Mouse (Mus musculus): ENCODE data around the gene Nup85.

Gene Nup85

GRCm38 (mm10) chr11:115632247-115632646, 68.0 kb downstream of the Nup85 start:
- DNase-seq (ENCODE audit: low spot score in 2 of 2), result no peak

DNA sequence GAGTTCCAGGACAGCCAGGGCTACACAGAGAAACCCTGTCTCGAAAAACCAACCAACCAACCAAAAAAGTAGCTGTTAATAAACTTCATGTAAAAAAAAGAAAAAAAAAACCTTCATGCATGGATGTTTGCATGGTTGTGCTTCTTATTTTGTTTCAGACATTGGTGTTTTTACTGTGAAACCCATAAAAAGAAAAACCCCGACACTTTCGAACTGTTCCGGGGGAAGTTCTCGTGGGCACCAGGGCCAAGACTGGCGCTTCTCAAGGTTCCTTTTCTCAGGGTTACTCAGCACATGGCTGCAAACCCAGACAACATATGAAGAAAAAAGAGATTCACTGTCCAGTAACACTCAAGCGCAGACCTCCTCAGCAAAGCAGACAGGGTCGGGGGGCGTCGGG, 68.6 kb downstream of the Nup85 start:
- DNase-seq (ENCODE audit: low spot score in 2 of 2), result no peak

Measured in frontal cortex, postnatal 14 days (tissue).